Mouse (Mus musculus) neural tube, embryonic 12.5 days (tissue): ENCODE results near the gene Hoxb2. TPM values are rescaled to one million over a fixed set of nuclear protein-coding genes. Genes with fewer than 3 reads are reported as not detected.
A peak's percentile ranks its signal among the peaks of the same experiment; 100 is the strongest.

Source experiments
- ATAC-seq: fragments of 200-750 bp; cut with Nextera tagmentation; 2 replicates; pipeline ENCODE4 v1.8.0; 2017; ENCODE audit warnings: low read depth, mild to moderate bottlenecking, moderate TSS enrichment, moderate library complexity; ENCODE audit not compliant: low FRiP score
- H3K27ac ChIP-seq: fragments of 300-500 bp; sonication (generic); 2 replicates; pipeline ENCODE4 v1.5.1; 2016
- H3K27me3 ChIP-seq: fragments of 300-500 bp; sonication (generic); replicated peaks from 2 replicates; pipeline ENCODE4 v1.6.1; 2016; ENCODE audit warnings: mild to moderate bottlenecking
- H3K36me3 ChIP-seq: fragments of 300-500 bp; sonication (generic); 2 replicates; pipeline ENCODE4 v1.6.1; 2016; ENCODE audit warnings: mild to moderate bottlenecking
- H3K4me1 ChIP-seq: fragments of 300-500 bp; sonication (generic); 2 replicates; pipeline ENCODE4 v1.6.1; 2016
- H3K4me2 ChIP-seq: fragments of 300-500 bp; sonication (generic); replicated peaks from 2 replicates; pipeline ENCODE4 v1.6.1; 2016; ENCODE audit warnings: mild to moderate bottlenecking
- H3K4me3 ChIP-seq: fragments of 300-500 bp; sonication (generic); 2 replicates; pipeline ENCODE4 v1.5.1; 2016
- H3K9ac ChIP-seq: fragments of 300-500 bp; sonication (generic); 2 replicates; pipeline ENCODE4 v1.6.1; 2016; ENCODE audit warnings: mild to moderate bottlenecking
- H3K9me3 ChIP-seq: fragments of 300-500 bp; sonication (generic); 2 replicates; pipeline ENCODE4 v1.6.1; 2016; ENCODE audit warnings: mild to moderate bottlenecking
- WGBS: fragments of 180-500 bp; shearing (Covaris S2); methylation state at CpG from one replicate; pipeline ENCODE4 v1.1.7; 2016; 5-methylcytosine and 5-hydroxymethylcytosine counted together
- polyA plus RNA-seq: library from polyadenylated mRNA; unstranded; fragments of >200 nt; fragmentation: Nextera tagmentation; extraction: Ambion mirVana; gene quantifications from 2 replicates; pipeline ENCODE4 v1.2.1, GENCODE M21; 2016

Gene Hoxb2
- polyA plus RNA-seq, 1 experiment from 2014 or later: 109 TPM

DNA sequence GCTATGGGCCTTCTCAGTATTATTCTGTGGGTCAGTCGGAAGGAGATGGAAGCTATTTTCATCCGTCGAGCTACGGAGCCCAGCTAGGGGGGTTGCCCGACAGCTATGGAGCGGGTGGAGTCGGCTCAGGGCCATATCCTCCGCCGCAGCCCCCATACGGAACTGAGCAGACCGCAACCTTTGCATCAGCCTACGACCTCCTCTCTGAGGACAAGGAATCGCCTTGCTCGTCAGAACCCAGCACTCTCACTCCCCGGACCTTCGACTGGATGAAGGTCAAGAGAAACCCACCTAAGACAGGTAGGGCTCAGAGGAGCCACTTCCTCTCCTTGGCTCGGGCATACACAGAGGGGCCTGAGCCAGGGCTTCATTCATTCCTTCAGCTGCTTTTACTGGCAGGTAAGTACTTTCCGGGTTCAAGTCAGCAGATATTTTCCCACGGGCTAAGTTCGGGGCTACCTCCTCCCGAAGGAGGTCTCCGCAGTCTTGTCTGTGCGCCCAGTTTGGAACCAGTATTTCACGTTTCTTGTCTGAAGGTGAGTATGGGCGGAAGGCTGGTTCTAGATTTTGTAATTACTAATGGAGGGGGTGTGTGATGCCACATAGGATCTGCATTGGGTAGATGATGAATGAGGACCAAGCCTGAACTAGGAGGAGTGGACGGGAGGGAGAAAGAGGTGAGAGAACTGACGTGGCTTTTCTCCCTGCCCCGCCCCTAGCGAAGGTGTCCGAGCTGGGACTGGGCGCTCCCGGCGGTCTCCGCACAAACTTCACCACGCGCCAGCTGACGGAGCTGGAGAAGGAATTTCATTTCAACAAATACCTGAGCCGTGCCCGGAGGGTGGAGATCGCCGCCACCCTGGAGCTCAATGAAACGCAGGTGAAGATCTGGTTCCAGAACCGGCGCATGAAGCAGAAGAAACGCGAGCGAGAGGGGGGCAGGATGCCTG, 16.0 kb downstream of the Hoxb2 start:
- Histone ChIP-seq H3K27me3 (peaks cover 9% of the 10 kb centered on the region), H3K4me3 (peak overlapping the region; percentile 38), H3K4me2 (peak overlapping the region; percentile 69), H3K9ac (peak overlapping the region; percentile 61), H3K9me3 (no peaks in the 10 kb centered on the region), H3K4me1 (peaks cover 29% of the 10 kb centered on the region), H3K36me3 (no peaks in the 10 kb centered on the region), H3K27ac (no peak overlapping the region)
- WGBS: 2% methylated on average over 47 of the region's 47 CpGs
- ATAC-seq: peak; percentile 37; the same call in 1 of the 2 replicates

DNA sequence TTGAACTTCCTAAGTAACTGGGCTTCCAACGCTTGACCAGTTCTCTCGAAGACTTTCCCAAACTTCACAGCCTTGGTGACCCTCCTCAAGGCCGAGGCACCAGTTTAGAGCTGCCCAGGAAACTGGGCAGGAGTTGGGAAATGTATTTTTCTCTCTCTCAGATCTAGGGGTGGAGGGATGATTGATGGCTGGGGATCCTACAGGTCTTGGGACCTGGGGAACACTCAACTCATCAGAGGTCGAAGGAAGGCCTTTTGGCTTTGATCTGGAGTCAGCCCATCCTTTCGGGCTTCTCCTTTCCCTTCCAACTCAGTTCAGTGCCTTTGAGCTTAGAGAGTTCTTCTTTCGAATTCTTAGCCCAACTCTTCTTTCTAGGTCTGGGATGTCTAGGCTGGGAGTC, 16.8 kb downstream of the Hoxb2 start:
- Histone ChIP-seq H3K9ac (no peak overlapping the region), H3K4me2 (peak overlapping the region; percentile 69), H3K36me3 (no peaks in the 10 kb centered on the region), H3K27me3 (peaks cover 9% of the 10 kb centered on the region), H3K9me3 (no peaks in the 10 kb centered on the region), H3K4me3 (peak overlapping the region; percentile 38; the same call in 1 of the 2 replicates), H3K27ac (no peak overlapping the region), H3K4me1 (peaks cover 29% of the 10 kb centered on the region)
- 12% methylated on average over 6 of the region's 6 CpGs for WGBS
- no peak for ATAC-seq

DNA sequence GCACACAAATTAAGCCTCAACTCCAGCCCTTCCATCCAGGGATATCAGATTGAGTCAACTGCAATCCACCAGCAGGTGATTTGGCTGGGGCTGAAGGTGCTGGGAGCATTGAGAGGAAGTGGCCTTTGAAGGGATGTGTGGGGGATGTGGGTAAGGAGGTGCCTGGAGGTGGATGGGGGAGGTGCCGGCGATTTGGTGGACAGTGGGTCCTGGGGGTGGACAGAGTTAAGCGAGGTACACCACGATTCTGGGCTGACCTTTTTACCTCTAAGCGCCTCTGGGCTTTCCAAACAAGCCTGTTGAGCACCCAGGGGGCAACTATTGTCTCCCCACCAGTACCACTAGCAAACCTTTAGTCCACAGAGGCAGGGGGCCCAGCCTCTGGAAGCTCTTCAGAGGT, 18.4 kb downstream of the Hoxb2 start:
- H3K4me3 ChIP-seq: no peak overlapping the region
- H3K36me3 ChIP-seq: no peaks in the 10 kb centered on the region
- H3K4me1 ChIP-seq: peaks cover 32% of the 10 kb centered on the region
- no peak overlapping the region for H3K9ac ChIP-seq
- no peak overlapping the region for H3K4me2 ChIP-seq
- 13% methylated on average over 5 of the region's 5 CpGs for WGBS
- H3K9me3 ChIP-seq: no peaks in the 10 kb centered on the region
- ATAC-seq: no peak
- H3K27ac ChIP-seq: no peak overlapping the region
- peaks cover 9% of the 10 kb centered on the region for H3K27me3 ChIP-seq

DNA sequence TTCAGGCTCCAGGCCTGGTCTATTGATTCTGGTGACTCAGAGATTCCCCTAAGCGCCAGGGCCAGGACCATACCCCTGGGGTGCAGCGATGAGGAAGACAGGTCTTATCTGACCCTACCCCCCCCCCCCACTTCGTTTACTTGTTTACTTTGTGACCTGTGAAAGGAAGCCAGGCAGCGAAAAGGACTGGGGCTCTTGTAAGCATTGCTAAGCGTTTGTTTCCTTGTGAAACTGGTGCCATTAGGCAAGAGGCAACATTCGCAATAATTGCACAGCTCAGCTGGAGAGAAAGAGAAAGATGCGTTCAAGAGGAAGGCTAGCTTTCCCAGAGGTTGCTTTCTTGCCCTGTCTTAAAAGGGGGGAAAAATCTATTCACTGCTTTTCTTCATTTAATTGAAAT, 18.8 kb downstream of the Hoxb2 start:
- WGBS: 19% methylated on average over 7 of the region's 7 CpGs
- H3K27me3 ChIP-seq: peaks cover 9% of the 10 kb centered on the region

DNA sequence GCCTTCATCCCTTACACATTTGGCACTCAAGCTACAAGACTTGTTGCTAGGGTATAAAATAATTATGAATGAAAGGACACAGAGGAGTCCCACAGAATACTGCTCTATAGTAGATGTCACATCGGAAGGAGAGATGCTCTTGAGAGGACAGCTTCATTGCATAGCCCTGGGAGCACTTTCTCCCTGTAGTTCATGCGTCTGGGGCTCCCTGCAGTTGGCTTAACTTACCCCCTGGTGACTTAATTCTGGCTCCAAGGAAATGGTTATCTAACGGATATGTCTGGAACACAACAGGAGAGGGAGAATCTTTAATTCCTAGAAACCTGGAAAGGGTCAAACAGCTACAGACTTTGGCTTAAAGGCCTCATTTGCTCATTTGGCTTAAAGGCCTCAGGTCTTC, 21.4 kb downstream of the Hoxb2 start:
- no peaks in the 10 kb centered on the region for H3K9me3 ChIP-seq
- no peak overlapping the region for H3K4me3 ChIP-seq
- no peak overlapping the region for H3K4me2 ChIP-seq
- no peaks in the 10 kb centered on the region for H3K36me3 ChIP-seq
- ATAC-seq: no peak
- H3K27ac ChIP-seq: no peak overlapping the region
- 22% methylated on average over 3 of the region's 3 CpGs for WGBS
- no peak overlapping the region for H3K9ac ChIP-seq
- H3K27me3 ChIP-seq: peaks cover 7% of the 10 kb centered on the region; the same call in 1 of the 2 replicates
- H3K4me1 ChIP-seq: peaks cover 10% of the 10 kb centered on the region

More for the DNA sequence above, 18.8 kb downstream of the Hoxb2 start:
- no peaks in the 10 kb centered on the region for H3K36me3 ChIP-seq
- no peak overlapping the region for H3K4me2 ChIP-seq
- H3K9me3 ChIP-seq: no peaks in the 10 kb centered on the region
- no peak overlapping the region for H3K9ac ChIP-seq
- no peak overlapping the region for H3K27ac ChIP-seq
- ATAC-seq: no peak
- no peak overlapping the region for H3K4me3 ChIP-seq
- peaks cover 31% of the 10 kb centered on the region for H3K4me1 ChIP-seq

DNA sequence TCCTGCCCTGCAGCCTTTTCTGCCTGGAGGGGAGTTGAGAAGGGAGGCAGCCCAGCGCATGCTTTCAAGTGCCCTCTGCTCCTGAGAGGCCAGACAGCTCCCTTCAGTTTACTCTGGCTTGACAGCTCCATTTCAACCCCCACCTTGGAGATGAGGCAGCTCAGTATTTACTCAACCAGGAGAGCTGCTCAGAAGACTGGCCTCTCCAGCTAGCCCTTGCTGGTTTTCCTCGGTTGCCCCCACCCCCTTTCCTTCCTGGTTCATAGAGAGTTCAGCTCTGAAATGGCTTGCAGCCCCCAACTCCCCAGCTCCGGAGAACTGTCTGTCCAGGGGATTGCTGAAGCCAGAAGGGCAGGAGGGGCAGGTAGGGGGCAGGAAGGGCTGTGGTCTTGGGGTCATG, 22.2 kb downstream of the Hoxb2 start:
- no peak for ATAC-seq
- Histone ChIP-seq H3K9ac (no peak overlapping the region), H3K4me3 (no peak overlapping the region), H3K4me2 (0 out of 2 replicates have a peak overlapping the region, but pooled peaks have one; percentile 9), H3K27me3 (0 out of 2 replicates have a peak, but pooled peaks cover 7% of the 10 kb centered on the region), H3K27ac (no peak overlapping the region), H3K36me3 (no peaks in the 10 kb centered on the region), H3K9me3 (no peaks in the 10 kb centered on the region), H3K4me1 (peaks cover 6% of the 10 kb centered on the region)
- WGBS: 8% methylated on average over 3 of the region's 3 CpGs

DNA sequence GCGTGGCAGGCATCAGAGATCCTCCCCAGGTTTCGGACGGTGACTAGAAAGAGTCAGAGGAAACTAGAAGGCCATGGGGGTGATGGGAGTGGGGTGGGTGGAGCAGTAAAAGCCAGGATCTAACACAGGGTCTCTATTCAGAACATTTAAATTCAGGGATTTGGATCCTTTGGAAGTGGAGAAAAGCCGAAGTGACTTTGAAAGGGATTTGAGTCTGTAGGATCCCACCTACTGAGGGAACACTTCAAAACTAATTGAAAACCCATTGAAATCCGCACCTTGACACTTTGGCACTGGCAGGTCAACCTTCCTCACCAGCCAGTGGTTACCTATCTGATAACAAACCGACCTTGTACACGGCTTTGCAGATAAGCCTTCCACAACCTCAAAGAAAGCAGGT, 24.5 kb downstream of the Hoxb2 start:
- no peaks in the 10 kb centered on the region for H3K9me3 ChIP-seq
- 47% methylated on average over 7 of the region's 7 CpGs for WGBS

DNA sequence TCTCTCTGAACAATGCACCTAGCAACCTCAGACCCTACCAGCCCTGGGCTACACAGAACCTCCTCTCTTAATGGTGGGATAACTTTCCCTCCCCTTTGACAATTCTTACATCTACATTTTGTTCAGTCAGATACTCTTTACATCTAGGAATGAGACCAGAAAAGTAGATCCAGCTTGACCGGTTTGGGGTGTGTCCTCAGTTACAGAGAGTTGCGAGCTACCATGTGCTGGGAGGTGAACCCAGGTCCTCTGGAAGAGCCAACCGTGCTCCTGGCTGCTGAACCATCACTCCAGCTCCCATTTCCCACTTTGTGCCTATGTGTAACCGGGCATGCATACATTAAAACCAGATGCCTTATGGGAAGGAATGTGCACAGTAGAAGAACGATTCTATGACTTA, 33.1 kb downstream of the Hoxb2 start:
- H3K9me3 ChIP-seq: no peaks in the 10 kb centered on the region
- no peaks in the 10 kb centered on the region for H3K27me3 ChIP-seq
- no peaks in the 10 kb centered on the region for H3K4me1 ChIP-seq
- H3K4me3 ChIP-seq: no peak overlapping the region
- no peaks in the 10 kb centered on the region for H3K36me3 ChIP-seq
- ATAC-seq: no peak
- 89% methylated on average over 5 of the region's 5 CpGs for WGBS
- H3K4me2 ChIP-seq: no peak overlapping the region
- no peak overlapping the region for H3K9ac ChIP-seq
- H3K27ac ChIP-seq: no peak overlapping the region

More for the DNA sequence above, 24.5 kb downstream of the Hoxb2 start:
- no peak for ATAC-seq
- Histone ChIP-seq H3K27me3 (0 out of 2 replicates have a peak, but pooled peaks cover 4% of the 10 kb centered on the region), H3K9ac (no peak overlapping the region), H3K4me3 (no peak overlapping the region), H3K4me2 (no peak overlapping the region), H3K4me1 (peaks cover 6% of the 10 kb centered on the region), H3K27ac (no peak overlapping the region), H3K36me3 (no peaks in the 10 kb centered on the region)

DNA sequence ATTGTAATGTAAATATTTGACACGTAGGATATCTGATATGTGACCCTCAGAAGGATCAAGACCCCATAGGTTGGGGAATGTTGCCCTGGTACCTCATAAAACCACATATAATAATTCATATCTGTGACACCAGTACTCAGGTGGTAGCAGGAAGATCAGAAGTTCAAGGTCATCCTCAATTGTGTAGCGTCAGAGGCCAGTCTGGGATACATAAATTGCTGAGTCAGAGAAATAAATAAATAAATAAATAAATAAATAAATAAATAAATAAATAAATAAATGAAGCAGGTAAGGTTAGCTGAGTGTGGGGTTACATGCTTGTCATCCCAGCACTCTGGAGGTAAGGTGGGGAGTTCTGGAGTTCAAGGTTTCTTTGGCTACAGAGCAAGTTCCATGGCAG, 37.3 kb downstream of the Hoxb2 start:
- Histone ChIP-seq H3K27me3 (no peaks in the 10 kb centered on the region), H3K27ac (no peak overlapping the region), H3K4me3 (no peak overlapping the region), H3K4me2 (no peak overlapping the region), H3K9ac (no peak overlapping the region), H3K36me3 (no peaks in the 10 kb centered on the region), H3K9me3 (no peaks in the 10 kb centered on the region), H3K4me1 (no peaks in the 10 kb centered on the region)
- 89% methylated on average over 2 of the region's 2 CpGs for WGBS
- no peak for ATAC-seq

DNA sequence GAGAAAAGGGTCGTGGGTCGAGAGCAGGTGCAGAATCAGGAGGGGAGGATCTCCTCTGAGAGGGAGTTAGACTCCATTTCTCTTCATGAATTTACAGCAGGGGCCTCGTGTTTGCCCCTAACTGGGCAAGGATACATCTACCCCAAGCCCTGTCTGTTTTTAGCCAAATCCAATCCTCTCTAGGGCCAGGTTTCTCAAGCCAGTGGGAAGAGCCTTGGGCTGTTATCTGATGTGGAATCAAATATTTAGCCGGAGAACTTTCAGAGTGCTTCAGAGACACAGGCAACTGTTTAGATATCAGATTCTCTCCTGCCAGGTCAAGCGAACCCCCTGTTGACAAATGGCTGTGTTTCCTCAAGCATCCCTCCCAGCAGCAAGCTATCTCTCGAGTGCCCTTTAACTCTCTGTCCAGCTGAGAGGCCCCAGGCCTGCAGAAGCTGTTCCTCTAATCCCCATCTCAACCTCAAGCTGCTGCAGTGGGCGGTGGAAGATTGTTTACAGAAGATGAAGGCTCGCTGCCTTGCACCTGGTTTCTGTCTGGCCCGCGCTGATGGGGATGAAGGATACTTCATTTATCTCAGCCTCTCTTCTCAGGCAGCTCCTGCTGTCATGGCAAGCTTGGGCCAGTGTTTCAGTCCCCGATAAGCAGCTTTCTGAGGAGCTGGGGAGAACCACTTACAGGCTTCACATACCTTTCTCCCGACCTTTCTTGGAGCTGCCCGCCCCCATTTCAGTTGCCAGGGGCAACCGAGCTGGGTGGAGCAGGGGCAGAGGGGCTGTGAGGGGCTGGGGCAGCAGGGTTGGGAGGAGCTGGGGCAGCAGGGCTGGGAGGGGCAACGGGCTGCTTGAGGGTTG, 46.7 kb downstream of the Hoxb2 start:
- H3K4me3 ChIP-seq: no peak overlapping the region
- H3K4me1 ChIP-seq: peaks cover 11% of the 10 kb centered on the region
- peak overlapping the region; percentile 31 for H3K4me2 ChIP-seq
- no peaks in the 10 kb centered on the region for H3K9me3 ChIP-seq
- H3K27ac ChIP-seq: no peak overlapping the region
- no peaks in the 10 kb centered on the region for H3K36me3 ChIP-seq
- no peak for ATAC-seq
- 0 out of 2 replicates have a peak overlapping the region, but pooled peaks have one; percentile 21 for H3K9ac ChIP-seq
- WGBS: 11% methylated on average over 15 of the region's 15 CpGs
- no peaks in the 10 kb centered on the region for H3K27me3 ChIP-seq

DNA sequence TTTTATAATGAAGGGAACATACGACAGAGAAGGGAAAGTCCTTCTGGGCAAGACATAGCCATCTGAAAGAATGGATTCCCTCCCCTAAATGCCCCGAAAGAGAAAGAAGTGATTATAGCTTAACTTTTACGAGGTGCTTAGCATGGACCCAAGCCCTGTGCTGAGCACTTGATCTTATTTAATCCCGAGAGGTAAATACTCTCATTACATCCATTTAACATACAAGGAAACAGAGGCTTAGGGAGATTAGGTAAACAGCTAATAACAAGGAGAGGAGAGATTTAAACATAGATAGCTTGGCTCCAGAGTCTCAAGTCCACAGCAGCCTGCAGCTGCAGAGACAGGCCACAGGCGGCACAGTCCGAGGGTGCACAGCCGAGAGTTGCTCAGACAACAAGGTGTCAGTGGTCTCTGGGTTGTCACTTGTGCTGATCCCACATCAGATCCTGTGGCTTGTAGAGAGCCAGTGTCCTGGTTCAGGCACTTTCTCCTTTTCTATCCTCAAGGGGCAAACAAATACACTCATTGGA, 47.5 kb downstream of the Hoxb2 start:
- WGBS: 38% methylated on average over 7 of the region's 7 CpGs
- H3K4me2 ChIP-seq: no peak overlapping the region
- no peaks in the 10 kb centered on the region for H3K36me3 ChIP-seq
- peaks cover 11% of the 10 kb centered on the region for H3K4me1 ChIP-seq
- no peak overlapping the region for H3K27ac ChIP-seq
- H3K9me3 ChIP-seq: no peaks in the 10 kb centered on the region
- H3K27me3 ChIP-seq: no peaks in the 10 kb centered on the region
- no peak for ATAC-seq
- H3K9ac ChIP-seq: no peak overlapping the region
- H3K4me3 ChIP-seq: no peak overlapping the region

DNA sequence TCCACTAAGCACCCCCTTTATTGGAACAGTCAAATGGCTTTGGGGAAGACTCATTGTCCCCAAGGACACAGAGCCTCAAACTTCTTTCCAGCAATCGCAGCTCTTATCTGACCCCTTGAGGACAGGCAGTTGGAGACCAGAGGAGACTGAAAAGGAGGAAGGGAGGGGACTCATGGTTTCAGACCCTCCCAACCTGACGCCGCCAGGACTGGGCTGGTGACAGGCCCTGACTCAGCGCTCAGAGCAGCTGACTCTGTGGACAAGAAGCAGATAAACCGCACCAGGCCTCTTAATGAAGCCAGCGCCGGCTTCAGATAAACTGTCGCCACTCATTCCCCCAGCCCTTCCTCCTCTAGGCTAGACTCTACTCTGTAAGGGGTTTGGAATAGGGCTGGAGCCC, 49.6 kb downstream of the Hoxb2 start:
- H3K9ac ChIP-seq: no peak overlapping the region
- no peaks in the 10 kb centered on the region for H3K9me3 ChIP-seq
- H3K4me3 ChIP-seq: no peak overlapping the region
- H3K27me3 ChIP-seq: no peaks in the 10 kb centered on the region
- no peaks in the 10 kb centered on the region for H3K36me3 ChIP-seq
- H3K4me1 ChIP-seq: peaks cover 24% of the 10 kb centered on the region
- no peak for ATAC-seq
- no peak overlapping the region for H3K4me2 ChIP-seq
- 25% methylated on average over 8 of the region's 8 CpGs for WGBS
- no peak overlapping the region for H3K27ac ChIP-seq
